Mouse (Mus musculus) midbrain, embryonic 14.5 days (tissue): Measurements from ENCODE around the gene Clcn6. TPM values are rescaled to one million over a fixed set of nuclear protein-coding genes. Genes with fewer than 3 reads are reported as not detected.
A peak's percentile ranks its signal among the peaks of the same experiment; 100 is the strongest.

Experiments used
- ATAC-seq: fragments of 200-750 bp; cut with Nextera tagmentation; 2 replicates; pipeline ENCODE4 v1.8.0; 2017; ENCODE audit warnings: moderate number of reproducible peaks, moderate library complexity; ENCODE audit not compliant: low FRiP score, low TSS enrichment
- DNase-seq: peaks from one replicate; pipeline ENCODE4 v3.0.0-alpha.2; 2015
- H3K27ac ChIP-seq: fragments of 300-500 bp; sonication (generic); replicated peaks from 2 replicates; pipeline ENCODE4 v1.5.1; 2014; ENCODE audit warnings: mild to moderate bottlenecking, low read depth, low read length, moderate library complexity
- H3K27me3 ChIP-seq: fragments of 300-500 bp; sonication (generic); 2 replicates; pipeline ENCODE4 v1.6.1; 2014; ENCODE audit warnings: low read length, control low read depth, mixed read lengths; ENCODE audit not compliant: control insufficient read depth, insufficient read depth
- H3K36me3 ChIP-seq: fragments of 300-500 bp; sonication (generic); 2 replicates; pipeline ENCODE4 v1.6.1; 2014; ENCODE audit warnings: low read length, control low read depth; ENCODE audit not compliant: control insufficient read depth, insufficient read depth
- H3K4me1 ChIP-seq: fragments of 300-500 bp; sonication (generic); 2 replicates; pipeline ENCODE4 v1.6.1; 2014; ENCODE audit warnings: mild to moderate bottlenecking, antibody characterized with exemption, low read length, control low read depth; ENCODE audit not compliant: control insufficient read depth, insufficient read depth
- H3K4me2 ChIP-seq: fragments of 300-500 bp; sonication (generic); 2 replicates; pipeline ENCODE4 v1.6.1; 2014; ENCODE audit warnings: mild to moderate bottlenecking, low read length, moderate library complexity
- H3K4me3 ChIP-seq: fragments of 300-500 bp; sonication (generic); replicated peaks from 2 replicates; pipeline ENCODE4 v1.5.1; 2014; ENCODE audit warnings: low read depth, low read length
- H3K9ac ChIP-seq: fragments of 300-500 bp; sonication (generic); replicated peaks from 2 replicates; pipeline ENCODE4 v1.6.1; 2014; ENCODE audit warnings: mild to moderate bottlenecking, low read length, moderate library complexity
- H3K9me3 ChIP-seq: fragments of 300-500 bp; sonication (generic); 2 replicates; pipeline ENCODE4 v1.6.1; 2016; ENCODE audit warnings: low read length, control low read depth, mixed read lengths; ENCODE audit not compliant: control insufficient read depth
- WGBS: fragments of 180-500 bp; shearing (Covaris S2); extraction: QIAGEN DNeasy Blood & Tissue Kit; methylation state at CpG from one replicate; pipeline ENCODE4 v1.1.7; 2014; 5-methylcytosine and 5-hydroxymethylcytosine counted together
- polyA plus RNA-seq: library from polyadenylated mRNA; unstranded; fragments of >200 nt; fragmentation: Nextera tagmentation; extraction: Ambion mirVana; gene quantifications from 2 replicates; pipeline ENCODE4 v1.2.1, GENCODE M21; 2014

Gene Clcn6
- polyA plus RNA-seq, 1 experiment from 2014 or later: 26.9 TPM

DNA sequence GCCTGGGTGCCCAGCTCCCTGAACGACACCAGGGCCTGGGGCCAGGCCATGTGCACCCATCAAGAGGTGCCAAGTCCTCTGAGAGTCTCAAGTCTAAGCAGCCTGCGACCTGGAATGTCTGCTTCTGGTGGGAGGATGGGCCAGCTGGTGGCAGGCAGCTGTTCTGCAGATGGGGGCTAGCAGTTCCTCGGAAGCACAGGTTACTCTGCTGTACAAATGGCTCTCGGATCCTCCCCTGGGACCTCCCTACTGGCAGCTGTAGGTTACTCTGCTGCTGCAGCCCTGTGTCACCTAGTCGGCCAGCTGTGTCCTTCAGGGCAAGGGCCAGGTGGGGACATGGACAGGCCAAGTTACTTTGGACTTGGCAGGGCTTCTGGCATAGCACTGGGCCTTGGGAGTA, 32.9 kb upstream of the Clcn6 start:
- Histone ChIP-seq H3K4me3 (no peak overlapping the region), H3K27ac (no peak overlapping the region), H3K4me2 (no peak overlapping the region), H3K9me3 (no peaks in the 10 kb centered on the region), H3K36me3 (no peaks in the 10 kb centered on the region), H3K27me3 (no peaks in the 10 kb centered on the region), H3K9ac (no peak overlapping the region), H3K4me1 (0 out of 2 replicates have a peak, but pooled peaks cover 4% of the 10 kb centered on the region)
- WGBS: 61% methylated on average over 5 of the region's 5 CpGs
- DNase-seq (no peak), ATAC-seq (no peak)

DNA sequence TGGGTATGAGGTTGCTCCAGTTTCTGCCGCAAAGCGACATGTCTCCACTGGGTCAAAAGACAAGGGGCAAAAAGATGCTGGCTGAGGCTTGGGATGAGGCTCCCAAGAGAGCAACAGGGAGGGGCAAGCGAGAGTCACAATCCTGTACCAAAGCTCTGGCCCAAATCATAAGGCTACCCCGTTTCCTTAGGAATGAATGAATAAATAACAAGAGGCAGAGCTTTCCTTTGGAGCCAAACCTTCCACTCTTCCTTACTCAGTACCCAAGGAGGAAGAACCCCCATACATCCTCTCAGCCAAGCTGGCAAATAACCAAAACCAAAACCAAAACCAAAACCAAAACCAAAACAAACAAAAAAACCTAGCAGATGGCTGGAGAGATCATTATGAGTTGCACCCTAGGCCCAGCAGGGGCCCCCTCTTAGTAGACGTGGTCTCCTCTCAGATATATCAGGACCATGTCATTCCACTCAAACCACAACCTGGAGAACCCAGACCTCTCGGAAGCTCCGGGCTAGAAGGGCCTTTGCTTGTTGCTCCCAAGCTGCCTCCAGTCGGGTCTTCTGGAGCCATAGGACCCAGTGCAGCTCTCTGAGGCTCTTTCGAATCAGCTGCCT, 31.1 kb upstream of the Clcn6 start:
- Histone ChIP-seq H3K9me3 (no peaks in the 10 kb centered on the region), H3K4me3 (no peak overlapping the region), H3K27me3 (no peaks in the 10 kb centered on the region), H3K36me3 (no peaks in the 10 kb centered on the region), H3K27ac (no peak overlapping the region), H3K9ac (no peak overlapping the region), H3K4me2 (no peak overlapping the region), H3K4me1 (no peaks in the 10 kb centered on the region)
- ATAC-seq (no peak), DNase-seq (no peak)
- 76% methylated on average over 9 of the region's 9 CpGs for WGBS

DNA sequence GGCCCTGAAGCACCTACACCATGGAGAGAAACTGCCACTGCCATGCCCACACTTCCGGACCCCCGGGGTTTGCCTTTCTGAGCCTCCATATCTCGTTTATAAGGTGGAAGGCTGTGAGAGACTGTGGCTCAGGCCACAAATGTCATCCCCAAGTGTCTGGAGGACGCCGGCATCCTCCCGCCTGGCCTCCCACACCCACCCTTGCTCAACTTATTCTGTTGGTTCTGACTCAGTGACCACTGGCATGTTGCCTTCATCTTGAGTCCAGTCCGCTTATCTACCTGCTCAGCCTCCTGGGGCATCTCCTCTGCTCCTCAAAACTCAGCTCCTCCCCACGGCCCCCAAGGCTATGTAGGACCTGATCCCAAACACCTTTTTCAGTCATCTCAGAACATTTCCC, 28.7 kb upstream of the Clcn6 start:
- Histone ChIP-seq H3K9ac (no peak overlapping the region), H3K27me3 (no peaks in the 10 kb centered on the region), H3K4me1 (no peaks in the 10 kb centered on the region), H3K36me3 (no peaks in the 10 kb centered on the region), H3K4me3 (no peak overlapping the region), H3K9me3 (no peaks in the 10 kb centered on the region), H3K27ac (no peak overlapping the region), H3K4me2 (no peak overlapping the region)
- 79% methylated on average over 8 of the region's 8 CpGs for WGBS
- no peak for DNase-seq
- no peak for ATAC-seq

DNA sequence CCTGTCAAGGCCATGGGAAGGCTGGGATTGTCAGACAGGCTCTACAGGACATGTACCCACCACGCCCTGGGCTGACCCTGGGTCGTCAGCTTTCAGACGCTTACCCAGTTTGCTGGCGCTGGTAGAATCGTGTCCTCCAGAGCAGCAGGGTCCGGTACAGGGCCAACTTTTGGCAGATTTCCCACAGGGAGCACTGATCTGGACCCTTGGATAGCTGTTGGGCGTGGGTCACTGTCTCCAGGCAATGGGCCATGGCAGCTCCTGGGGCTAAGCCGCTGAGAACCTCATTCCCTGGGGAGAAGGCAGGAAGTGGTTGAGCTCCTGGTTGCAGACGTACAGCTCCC, 27.8 kb upstream of the Clcn6 start:
- WGBS: 31% methylated on average over 9 of the region's 9 CpGs
- Histone ChIP-seq H3K27me3 (no peaks in the 10 kb centered on the region), H3K27ac (no peak overlapping the region), H3K36me3 (no peaks in the 10 kb centered on the region), H3K4me1 (no peaks in the 10 kb centered on the region), H3K4me3 (no peak overlapping the region), H3K4me2 (no peak overlapping the region), H3K9ac (no peak overlapping the region), H3K9me3 (no peaks in the 10 kb centered on the region)
- no peak for ATAC-seq
- no peak for DNase-seq

DNA sequence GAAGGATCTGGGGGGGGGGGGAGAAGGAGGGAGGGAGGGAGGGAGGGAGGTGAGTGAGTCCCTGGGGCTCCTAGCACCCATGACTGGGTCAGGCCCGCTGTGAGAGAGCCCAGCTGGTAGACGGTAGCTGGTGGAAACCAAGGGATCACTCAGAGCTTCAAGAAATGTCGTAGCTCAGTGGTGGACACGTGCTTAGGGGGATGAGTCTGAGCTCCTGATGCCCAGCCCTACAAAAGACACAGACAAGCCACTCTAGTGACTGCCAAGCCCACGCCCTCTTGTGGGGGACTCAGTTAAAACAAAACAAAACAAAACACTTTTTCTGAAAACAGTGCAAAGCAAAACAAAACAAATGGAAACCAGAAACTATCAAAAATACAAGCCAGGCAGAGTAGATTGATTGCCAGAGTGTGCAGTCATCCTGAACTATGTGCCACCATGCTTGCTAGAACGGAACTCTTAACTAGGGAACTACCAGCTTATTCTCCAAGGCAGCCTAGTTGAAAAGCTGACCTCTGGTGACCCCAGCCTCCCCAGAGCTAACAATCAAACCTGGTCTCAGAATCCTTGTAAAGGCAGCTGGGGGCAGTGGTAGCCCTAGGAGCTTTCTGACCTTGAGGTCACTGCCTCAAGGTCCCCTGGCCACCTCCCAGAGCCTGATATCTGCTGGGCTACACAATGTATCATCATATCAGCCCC, 27.2 kb upstream of the Clcn6 start:
- H3K9me3 ChIP-seq: no peaks in the 10 kb centered on the region
- WGBS: 26% methylated on average over 6 of the region's 6 CpGs
- no peak overlapping the region for H3K9ac ChIP-seq
- H3K36me3 ChIP-seq: no peaks in the 10 kb centered on the region
- ATAC-seq: no peak
- no peak overlapping the region for H3K4me3 ChIP-seq
- no peak for DNase-seq
- H3K27me3 ChIP-seq: no peaks in the 10 kb centered on the region
- no peak overlapping the region for H3K4me2 ChIP-seq
- H3K27ac ChIP-seq: no peak overlapping the region
- H3K4me1 ChIP-seq: no peaks in the 10 kb centered on the region

GRCm38 (mm10) chr4:148061086-148061480, 22.5 kb upstream of the Clcn6 start:
- H3K9me3 ChIP-seq: no peaks in the 10 kb centered on the region
- H3K4me1 ChIP-seq: no peaks in the 10 kb centered on the region
- H3K27me3 ChIP-seq: no peaks in the 10 kb centered on the region
- no peak overlapping the region for H3K9ac ChIP-seq
- DNase-seq: no peak
- peaks cover 31% of the 10 kb centered on the region for H3K36me3 ChIP-seq
- WGBS: 93% methylated on average over 9 of the region's 9 CpGs
- H3K4me3 ChIP-seq: no peak overlapping the region
- no peak overlapping the region for H3K27ac ChIP-seq
- ATAC-seq: no peak
- no peak overlapping the region for H3K4me2 ChIP-seq

DNA sequence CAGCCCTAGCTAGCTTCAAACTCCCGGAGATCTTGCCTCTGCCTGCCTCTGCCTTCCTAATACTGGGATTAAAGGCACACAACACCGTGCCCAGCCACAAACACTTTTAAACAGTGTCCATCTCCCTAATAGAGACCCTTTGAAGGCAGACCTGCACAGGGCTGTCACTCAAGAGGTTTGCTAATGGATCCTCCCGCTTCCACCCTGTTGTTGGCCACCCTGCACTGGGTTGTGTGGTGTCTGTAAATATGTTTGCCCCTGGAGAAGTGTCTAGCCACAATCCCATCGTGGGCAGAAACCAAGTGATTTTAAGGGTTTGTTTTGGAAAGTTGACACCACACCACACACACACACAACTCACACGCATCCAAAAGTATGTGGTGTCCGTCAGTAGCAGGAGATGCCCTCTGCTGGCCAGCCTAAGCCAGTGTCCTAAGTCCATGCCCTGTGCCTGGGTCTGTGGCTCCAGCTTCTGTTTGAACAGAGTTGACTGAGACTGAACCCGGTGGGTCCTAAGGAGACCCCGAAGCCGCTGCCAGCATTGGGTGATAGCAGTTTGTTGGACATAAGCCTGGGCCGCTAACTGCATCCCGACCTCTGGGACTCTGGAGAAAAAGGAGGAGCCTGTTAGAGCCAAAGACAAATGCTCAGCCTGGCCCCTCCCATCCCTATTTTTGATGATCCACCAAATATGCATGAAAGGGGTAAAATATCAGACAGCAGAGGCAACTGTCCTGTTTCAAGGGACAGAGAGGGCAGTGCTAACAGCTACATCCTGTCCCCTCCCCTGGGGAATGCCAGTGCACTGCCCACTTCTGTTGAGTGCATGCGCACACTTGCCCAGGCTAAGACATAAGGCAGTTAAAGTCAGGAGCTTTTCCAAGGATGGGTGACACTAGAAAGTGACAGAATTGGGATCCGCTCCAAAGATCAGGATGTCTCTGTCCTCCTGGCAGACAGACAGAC, 21.8 kb upstream of the Clcn6 start:
- Histone ChIP-seq H3K36me3 (peaks cover 38% of the 10 kb centered on the region), H3K4me2 (no peak overlapping the region), H3K9ac (no peak overlapping the region), H3K27me3 (no peaks in the 10 kb centered on the region), H3K27ac (no peak overlapping the region), H3K9me3 (no peaks in the 10 kb centered on the region), H3K4me1 (no peaks in the 10 kb centered on the region), H3K4me3 (no peak overlapping the region)
- WGBS: 49% methylated on average over 13 of the region's 13 CpGs
- ATAC-seq (peak; percentile 65; the same call in 1 of the 2 replicates), DNase-seq (peak; percentile 55)

- Histone ChIP-seq H3K27ac (no peak overlapping the region), H3K9me3 (no peaks in the 10 kb centered on the region), H3K36me3 (peaks cover 51% of the 10 kb centered on the region), H3K27me3 (no peaks in the 10 kb centered on the region), H3K4me2 (no peak overlapping the region), H3K4me1 (no peaks in the 10 kb centered on the region), H3K9ac (no peak overlapping the region), H3K4me3 (no peak overlapping the region)
- DNase-seq (no peak), ATAC-seq (no peak)
- WGBS: 94% methylated on average over 6 of the region's 6 CpGs
Measured at GRCm38 (mm10) chr4:148058993-148059392, 20.4 kb upstream of the Clcn6 start.
